Mouse (Mus musculus): ENCODE results near the gene Ms4a4a.
"Not testable (repeated sequence)": the region's sequence is repeated elsewhere in the genome, so short reads cannot be mapped to it uniquely, and the experiment has no call there.

Ms4a4a gene

DNA sequence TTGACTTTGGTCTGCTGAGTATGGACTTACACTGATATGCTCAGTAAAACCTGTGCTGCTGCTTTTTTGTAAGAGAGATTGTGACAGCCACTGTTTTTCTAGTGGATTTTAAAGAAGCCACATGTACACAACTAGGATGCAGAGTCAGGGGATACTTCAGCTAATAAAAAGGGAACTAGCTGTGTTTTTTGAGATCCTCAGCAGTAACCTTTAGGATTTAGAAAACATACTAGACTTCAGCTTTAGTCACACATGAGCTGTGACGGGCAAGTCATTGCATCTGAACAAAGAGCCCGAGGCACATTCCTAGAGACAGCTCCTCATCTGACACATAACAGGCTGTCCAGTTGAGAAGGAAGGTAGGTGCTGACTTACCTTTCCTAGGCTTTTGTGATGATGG, at the start of gene Ms4a4a:
Gene Ms4a4a (plus strand): TSS at position 251 of the 400 bp plus-strand sequence.
- DNase-seq, result no peak

DNA sequence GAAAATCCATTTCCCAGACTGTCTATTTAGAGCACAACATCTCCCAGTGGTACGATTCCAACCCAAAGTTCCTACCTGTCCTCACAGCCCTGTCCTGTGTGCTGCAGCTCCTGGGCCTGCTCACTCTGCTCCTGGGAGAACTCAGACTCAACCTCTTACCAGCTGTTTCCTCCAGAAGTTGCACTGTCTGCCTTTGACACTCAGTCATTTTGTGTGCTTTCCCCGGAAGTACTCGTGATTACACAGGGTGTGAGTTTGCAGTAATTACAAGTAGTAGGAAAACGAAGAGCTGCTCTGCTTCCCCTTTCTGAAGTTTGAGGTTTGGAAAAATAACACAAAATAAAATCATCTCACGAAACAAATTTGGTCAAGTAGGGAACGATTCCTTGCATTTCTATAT, 39.4 kb upstream of the Ms4a4a start, which contains the start of gene Ms4a7:
Gene Ms4a7 (minus strand): TSS at position 215 of the 400 bp plus-strand sequence.
- DNase-seq, result no peak

DNA sequence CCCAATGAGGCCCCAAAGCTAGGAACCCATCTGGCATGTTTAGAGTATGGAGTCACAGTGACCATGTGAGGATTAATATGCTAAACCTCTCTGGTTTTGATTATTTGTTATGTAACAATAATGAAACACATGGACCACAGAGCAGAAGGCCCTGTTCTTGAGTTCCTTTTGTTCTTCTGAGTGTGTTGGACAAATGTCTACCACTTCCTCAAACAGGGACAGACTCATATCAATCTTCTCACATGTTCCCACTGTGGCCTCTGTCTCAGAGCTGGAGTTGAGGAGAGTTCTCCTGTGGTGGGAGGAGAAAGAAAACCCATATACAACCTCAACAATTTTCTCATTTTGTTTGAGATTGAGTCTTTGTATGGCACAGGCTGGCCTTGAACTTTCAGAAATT, 32.2 kb upstream of the Ms4a4a start:
- DNase-seq, result no peak

DNA sequence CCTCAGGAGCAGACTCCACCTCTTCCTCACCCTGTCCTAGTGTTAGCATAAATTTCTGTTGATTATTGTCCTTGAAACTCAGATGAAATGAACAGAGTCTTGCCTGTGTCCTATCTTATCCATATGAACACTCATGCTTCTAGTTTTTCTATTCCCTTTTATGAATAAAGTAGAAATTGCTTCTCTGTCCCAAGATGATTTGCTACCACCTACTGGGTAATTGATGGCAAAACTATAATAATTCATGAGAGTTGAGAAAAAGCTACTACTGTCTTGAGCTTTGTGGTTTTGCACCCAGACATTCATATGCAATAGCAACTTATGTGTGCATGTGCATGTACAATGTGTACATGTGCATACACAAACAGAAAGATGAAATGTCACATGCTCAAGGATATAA, 31.3 kb upstream of the Ms4a4a start:
- DNase-seq, result no peak

DNA sequence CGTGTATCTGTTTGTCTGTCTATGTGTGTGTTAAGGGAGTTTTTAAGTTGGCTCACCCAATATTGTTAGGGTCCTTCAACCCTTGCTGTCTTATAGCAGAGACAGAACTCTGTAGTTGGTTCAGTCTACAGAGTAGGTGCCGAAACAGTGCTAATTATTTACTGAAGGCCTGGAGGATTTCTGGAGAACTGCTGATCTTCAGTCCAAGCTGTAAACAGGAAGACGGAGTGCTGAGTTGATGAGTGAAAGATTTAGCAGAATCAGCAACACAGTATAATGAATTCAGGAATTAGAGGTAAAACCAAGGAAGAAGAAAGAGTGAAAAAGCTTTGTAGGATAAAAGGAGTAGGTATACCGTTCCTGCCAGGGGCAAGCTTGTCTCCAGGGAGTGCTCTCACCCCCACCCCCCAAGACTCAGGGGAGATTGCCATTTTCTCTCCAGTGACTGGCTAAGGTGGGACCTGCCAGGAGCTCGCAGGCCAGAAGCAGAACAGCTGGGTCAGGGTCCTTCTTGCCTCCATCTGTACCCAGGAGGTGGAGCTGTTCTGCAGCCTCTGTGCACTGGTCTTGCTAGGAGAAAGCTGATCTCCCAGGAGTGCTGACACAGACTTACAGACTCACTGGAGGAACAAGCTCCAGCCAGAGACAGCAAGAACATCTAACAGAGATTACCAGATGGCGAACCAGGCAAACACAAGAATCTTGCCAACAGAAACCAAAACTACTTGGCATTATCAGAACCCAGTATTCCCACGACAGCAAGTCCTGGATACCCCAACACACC, 25.4 kb upstream of the Ms4a4a start:
- DNase-seq, result peak; percentile 41 to 43

DNA sequence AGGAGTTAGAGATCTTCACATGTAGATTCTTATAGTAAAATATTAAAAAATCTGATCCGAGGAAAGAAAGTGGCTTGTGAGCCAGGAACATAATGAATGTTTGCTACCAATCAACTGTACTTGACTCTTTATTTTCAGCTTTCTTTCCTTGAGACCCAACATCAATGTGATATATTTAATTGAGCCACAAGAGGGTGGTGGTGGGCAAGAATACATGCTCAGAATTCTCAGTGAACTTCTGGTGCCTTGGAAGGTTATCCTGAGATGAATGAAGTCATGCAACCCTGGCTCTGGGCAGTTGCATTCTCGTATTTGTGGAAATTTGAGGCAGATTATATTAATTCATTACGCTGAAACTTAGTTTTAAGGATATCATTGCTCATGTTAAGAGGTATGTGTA, 23.4 kb upstream of the Ms4a4a start:
- no peak for DNase-seq

DNA sequence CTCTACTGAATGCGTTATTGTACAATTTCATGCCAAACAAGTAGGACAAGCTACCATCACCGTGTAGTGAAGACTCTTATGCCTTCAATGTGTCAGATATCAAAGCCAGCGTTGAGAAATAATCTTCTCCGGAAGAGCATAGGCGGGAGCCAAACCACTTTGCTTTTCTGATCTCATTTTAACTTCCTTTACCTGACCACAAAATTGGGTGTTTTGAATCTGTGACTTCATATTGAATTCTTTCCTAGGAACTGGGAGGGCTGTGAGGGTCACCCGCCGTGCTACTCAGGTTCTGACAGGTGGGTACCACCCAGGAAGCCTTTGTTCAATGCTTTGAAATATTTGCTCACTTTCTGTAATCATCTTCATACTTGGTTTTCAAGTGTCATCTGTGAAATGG, 19.6 kb upstream of the Ms4a4a start:
- DNase-seq, result no peak

DNA sequence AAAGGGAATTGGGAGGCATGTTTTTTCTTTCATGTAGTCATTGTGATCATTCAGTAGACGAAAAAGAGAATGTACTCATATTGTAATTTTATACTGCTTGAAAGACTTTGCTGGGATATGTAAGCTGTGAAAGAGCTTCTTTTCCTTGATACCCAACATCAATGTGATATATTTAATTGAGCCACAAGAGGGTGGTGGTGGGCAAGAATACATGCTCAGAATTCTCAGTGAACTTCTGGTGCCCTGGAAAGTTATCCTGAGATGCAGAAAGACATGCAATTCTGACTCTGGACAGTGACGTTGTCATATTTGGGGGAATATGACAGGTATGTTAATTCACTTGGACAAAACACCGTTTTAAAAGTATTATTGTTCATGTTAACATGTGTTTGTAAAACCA, 15.2 kb upstream of the Ms4a4a start:
- no peak for DNase-seq

DNA sequence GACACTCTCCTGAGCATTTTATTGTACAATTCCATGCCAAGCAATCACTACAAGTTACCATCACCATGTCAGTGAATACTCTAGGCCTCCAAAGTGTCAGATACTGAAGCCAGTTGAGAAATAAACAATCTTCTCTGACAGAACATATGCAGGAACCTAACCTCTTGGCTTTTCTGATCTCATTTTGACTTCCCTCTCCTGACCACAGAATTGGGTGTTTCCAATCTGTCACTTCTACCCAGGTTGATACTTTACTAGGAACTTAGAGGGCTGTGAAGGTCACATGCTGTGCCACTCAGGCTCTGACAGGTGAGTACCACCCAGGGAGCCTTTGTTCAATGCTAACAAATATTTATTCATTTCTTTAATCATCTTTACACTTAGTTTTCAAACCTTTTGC, 13.3 kb upstream of the Ms4a4a start:
- no peak for DNase-seq

DNA sequence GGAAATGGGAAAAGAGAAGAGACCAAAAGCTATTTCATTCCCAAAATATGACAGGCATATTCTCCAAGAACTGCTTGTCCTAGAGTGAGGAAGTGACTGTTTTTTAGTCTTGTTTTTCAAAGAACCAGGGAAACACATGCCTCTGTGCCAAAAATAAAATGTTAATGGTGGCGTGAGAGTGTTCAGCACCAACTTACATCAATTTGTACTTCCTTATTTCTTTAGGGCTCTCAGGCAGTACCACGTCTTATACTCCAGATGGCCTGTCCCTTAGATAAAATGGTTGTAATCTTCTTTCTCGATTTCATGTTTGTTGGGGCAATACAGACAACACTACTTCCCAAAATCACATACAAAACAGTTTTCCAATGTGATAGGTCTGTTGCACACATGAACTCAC, 7.0 kb upstream of the Ms4a4a start:
- DNase-seq, result no peak

DNA sequence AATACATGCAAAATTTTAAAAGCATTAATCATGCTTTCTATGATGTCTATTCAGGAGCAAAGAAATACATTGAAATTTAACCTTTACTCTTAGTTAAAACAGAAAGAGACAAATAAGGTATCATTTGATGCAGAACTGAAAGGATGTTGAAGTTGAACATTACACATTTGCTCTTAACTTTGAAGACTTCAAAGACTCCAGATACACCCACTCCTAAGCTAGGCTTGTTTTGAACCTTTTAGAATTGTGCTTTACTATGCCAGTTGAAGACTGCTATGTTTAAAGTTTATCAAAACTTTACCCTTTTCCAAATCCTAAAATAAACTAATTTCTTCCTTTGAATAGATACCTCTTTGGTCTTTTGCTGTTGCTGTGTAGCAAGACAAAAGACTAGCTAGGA, 4.1 kb upstream of the Ms4a4a start:
- no peak for DNase-seq

DNA sequence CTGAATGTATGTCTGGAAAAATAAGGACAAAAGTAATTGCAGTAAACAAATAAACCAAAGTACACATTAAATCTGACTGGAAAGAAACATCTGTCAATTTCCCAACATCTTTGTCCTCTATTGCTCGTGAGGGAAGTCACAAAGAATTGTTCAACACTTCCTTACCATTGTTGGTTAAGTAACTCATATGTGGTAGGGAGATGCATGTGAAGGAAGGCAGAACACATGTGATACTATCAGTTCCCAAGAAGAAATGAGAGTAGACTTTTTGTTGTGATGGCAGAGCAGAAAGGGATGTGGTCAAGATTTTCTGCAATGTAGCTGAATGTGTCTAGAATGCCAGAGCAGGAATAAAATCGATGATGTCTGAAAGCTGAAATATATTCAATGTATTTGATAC, 1.1 kb downstream of the Ms4a4a start:
- no peak for DNase-seq

DNA sequence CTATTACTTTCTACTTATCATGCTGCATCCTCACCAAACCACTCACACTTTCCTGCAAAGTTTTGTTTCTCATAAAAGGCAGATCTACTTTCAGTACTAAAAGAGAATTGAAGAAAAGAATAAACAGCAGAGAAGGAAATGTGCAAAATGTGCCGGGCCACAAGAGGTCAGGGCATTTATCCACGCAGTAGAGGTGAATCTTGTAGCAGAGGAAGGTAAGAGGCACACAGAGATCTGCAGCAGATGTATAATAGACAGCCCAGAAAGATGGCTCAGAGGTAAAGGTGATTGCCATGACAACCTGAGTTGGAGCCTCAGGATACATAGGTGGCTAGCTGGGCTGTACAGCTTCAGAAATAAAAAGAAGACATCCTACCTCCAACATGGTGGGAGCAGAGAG, 11.8 kb downstream of the Ms4a4a start:
- no peak for DNase-seq

DNA sequence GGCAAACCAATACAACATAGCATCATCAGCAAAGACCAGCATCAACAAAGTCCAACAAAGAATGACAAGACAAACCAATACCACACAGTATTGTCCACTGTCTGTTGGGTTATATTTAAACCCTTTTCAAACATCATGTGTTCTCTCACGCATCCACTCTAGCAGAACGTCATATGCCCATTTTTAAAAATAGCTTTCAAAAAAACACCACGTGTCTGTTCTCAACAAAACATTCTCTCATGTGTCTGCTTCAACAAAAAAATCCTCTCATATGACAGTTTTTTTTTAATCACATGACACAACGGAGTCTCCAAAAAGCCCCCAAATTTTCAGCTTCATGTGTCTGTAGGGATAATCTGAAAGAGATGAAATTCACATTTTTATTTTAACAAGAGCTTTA, 12.4 kb downstream of the Ms4a4a start:
- DNase-seq, result no peak

DNA sequence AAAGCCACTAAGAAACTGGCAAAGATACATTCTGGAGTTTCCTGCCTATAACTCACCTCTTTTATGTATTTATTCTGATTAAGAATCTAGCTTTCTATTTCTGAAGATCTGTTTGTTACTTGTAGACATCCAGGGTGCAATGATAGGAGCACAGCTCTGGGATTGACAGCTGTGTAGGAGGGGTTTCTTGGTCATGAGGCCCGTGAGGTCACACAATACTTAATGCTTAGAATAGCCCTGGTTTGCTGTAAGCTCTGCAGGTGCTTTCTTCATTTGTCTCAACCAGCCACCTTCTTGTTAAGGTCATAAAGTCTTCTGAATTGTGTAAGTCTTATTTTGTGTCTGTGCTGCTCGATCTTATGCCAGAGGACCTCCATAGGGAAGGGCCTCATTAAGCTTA, 13.6 kb downstream of the Ms4a4a start:
- DNase-seq, result no peak

DNA sequence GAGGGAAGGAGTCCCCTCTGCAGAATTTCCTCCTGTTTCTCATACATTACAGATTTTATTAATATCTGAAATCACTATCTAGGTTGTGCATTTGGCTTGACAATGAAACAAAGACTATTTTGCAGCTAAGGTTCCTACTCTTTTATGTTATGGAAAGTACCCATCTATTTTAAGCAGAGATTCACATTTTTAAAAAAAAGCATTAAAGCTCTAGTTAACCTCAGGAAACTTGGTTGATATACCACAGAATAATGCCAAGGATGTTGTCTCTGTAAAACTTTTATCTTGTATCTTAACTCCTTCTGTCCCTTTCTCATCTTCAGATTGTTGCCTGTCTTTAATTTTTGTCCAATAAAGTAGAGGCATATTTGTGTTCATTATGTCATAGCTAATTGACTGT, 20.4 kb downstream of the Ms4a4a start:
- DNase-seq, result no peak

DNA sequence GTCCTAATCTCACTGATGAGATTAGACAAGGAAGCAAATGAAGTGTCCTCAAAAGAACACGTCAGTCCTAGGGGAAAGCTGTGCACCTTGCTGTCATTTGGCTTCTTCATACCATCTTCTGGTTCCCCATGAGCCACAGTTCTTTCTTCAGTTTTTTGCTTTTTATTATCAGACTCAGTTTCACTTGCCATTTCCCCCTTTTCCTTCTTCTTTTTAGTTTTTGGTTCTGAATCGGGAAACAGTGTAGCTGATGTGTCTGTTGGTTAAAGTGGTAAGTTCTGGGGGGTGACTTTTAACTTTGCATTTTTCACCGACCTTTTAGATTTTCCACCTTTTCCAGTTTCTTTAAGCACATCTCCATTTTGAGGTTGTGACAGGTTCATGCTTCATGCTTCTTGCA, 29.2 kb downstream of the Ms4a4a start, which contains the start of gene Ms4a4c:
Gene Ms4a4c (plus strand): TSS at position 244 of the 400 bp plus-strand sequence.
- no peak for DNase-seq

DNA sequence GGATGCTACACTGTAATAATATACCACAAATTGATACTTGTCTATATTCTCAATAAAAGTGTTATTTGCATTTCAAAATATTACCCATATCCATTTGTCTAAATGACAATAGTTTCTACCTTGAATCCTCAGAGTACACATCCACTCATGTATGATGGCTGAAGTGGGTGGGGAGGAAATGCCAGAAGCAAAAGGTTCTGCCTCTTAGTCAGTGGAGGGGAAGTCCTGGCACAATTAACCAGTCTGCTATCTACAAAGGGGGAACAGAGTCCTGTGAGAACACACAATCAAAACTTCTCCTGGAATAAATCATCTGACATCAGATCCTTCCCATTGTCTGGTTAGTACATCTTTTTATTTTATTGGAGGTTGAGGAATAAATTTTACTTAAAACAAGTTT, 32.1 kb downstream of the Ms4a4a start:
- DNase-seq, result no peak

DNA sequence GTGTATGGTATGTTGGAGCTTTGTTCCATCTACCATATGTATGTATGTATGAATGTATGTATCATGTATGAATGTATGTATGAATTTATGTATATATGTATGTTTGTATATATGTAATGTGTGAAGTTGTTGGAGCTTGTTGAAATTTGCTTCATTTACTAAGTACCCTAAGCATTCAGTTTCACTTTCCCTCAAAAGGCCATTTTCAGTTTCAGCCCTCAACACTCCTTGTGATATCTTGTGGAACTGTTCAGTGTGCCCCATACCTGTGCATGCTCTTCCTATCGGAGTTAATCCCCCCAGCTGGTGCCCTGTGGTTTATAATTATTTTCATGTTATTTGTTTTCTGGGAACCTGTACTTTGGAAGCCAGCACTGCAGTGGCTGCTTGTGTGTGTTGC, 33.3 kb downstream of the Ms4a4a start:
- no peak for DNase-seq

DNA sequence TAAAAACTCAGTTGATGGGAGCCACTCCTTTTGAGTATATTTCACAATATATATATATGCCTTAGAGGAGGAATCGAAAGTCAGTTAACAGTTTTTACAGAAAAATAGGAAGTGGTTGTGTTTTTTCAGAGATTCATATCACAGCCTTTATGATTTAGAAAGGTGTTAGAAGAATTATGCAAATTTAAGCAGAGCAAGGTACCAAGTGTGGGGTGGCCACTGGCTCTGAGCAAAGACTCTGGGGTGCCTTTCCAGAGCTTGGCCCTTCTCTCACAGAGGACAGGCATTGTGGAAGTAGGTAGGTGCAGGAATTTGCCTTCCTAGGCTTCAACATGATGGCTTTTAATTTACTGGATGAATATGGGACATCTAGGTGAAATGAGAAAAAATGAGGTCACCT, 36.3 kb downstream of the Ms4a4a start:
- no peak for DNase-seq

DNA sequence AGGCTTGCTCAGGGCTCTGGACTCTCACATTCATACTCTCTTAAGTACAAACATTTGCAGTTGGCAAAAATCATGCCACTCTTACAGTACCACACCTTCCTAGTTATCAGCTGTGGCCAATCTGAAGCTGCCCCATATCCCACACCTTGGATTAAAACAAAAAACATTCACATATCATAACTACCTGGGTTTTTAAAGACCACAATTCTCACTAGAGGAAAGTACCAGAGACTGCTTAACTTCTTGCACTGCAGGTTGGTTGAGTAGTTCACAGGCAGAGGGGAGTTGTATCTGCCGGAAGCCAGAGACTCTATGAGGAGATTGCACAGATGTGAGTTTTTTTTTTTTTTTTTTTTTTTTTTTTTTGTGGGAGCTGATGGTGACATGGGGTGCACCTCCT, 38.8 kb downstream of the Ms4a4a start:
- no peak for DNase-seq

DNA sequence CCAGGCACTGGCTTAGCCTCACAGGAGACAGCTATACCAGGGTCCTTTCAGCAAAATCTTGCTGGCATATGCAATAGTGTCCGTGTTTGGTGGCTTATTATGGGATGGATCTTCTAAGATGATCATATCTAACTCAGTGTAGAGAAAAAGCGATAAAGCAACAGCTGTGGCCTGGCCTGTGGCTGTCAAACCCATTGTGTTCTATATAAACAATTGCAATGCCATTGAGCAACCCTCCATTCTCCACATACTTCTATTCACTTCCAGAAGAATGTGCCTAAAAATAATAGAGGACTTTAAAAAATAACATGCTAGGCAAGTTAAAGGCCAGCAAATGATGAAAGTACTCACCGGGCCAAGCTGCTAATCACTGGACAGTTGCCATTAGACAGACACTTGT, 40.3 kb downstream of the Ms4a4a start:
- DNase-seq, result no peak

DNA sequence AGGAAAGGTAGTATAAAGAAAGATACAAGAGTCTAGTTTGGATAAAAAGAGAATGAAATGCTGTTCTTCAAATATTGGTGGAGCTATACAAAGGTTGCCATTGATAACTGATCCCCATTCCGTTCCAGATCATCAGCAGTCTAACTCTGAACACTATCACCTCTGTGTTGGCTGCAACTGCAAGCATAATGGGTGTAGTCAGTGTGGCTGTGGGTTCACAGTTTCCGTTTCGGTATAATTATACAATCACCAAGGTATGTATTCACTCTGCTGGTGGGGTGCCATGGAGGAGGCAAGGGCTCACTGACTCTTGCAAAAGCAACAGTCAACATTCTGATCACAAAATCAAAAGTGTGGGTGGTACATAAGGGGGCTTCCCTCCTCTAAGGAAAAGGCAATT, 43.5 kb downstream of the Ms4a4a start:
- DNase-seq, result not testable (repeated sequence)

DNA sequence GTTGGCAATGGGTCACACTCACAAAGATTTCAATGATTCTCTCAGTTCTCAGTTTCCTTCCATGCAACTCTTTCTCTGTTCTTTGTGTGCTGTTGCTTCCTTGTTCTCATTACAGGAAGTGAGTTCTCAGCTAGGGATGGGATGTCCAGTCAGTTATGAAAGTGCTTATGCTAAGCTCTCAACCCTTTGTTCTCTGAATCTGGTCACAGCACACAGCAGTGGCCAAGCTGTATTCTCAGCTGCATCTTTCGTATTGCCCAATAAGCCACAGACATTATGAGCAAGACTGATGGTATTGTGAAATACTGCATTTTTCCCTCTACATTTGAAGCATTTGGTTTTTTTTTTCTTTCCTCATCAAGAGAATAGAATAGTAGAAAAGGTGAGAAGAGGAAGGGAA, 55.9 kb downstream of the Ms4a4a start:
- not testable (repeated sequence) for DNase-seq
